ENCODE assay signal across 19 mouse cellular contexts in the genomic region with DNA sequence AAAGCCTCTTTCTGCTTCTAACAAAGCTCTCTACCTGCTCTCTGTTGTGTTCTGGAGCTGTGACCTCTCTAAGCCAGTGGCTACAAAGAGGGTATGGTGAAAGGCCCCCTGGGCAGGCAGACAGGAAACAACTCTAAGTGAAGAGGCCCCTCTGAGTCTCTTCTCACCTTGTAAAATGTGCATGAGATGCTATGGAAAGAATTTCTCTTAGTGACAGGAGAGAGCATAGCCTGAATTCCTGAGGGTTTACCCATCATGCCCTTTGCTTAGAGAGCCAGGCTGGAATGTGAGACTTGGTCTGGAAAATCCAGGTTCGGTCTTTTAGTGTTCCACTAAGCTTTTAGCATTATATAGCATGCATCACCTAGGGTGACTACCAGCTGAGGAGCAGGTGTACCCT.
"Had no signal": no experiment of that assay in that cellular context is flagged by ENCODE, and none has a peak within 500 bp of the region (broad histone marks: within the 10 kb centered on the region; RNA-seq: fewer than 3 reads in every experiment).

No protein-coding gene starts in this region.

- H3K4me3 ChIP-seq: layer of hippocampus, adult 2 months; left cerebral cortex, adult 2 months; limb, embryonic 12.5 days; liver, embryonic 13.5 days; megakaryocyte, embryonic 14.5 days; midbrain, embryonic 10.5 days; midbrain, embryonic 13.5 days; myocyte; neural tube, embryonic 13.5 days; stomach, embryonic 15.5 days had no signal

- H3K4me1 ChIP-seq: liver, embryonic 13.5 days; megakaryocyte, embryonic 14.5 days; stomach, embryonic 15.5 days had no signal

- ATAC-seq: midbrain, embryonic 13.5 days; midbrain, embryonic 16.5 days had no signal

- H3K4me2 ChIP-seq: limb, embryonic 12.5 days; liver, embryonic 13.5 days; midbrain, embryonic 13.5 days; neural tube, embryonic 13.5 days; stomach, embryonic 15.5 days had no signal

- H3K27ac ChIP-seq: layer of hippocampus, adult 2 months; left cerebral cortex, adult 2 months; limb, embryonic 12.5 days; liver, embryonic 13.5 days; midbrain, embryonic 10.5 days; midbrain, embryonic 13.5 days; neural tube, embryonic 13.5 days; stomach, embryonic 15.5 days had no signal

- H3K9ac ChIP-seq: limb, embryonic 12.5 days; liver, embryonic 13.5 days; midbrain, embryonic 13.5 days; neural tube, embryonic 13.5 days; stomach, embryonic 15.5 days had no signal

- H3K9me3 ChIP-seq: limb, embryonic 12.5 days; liver, embryonic 13.5 days; megakaryocyte, embryonic 14.5 days; midbrain, embryonic 10.5 days; midbrain, embryonic 13.5 days; neural tube, embryonic 13.5 days; stomach, embryonic 15.5 days had no signal

- H3K27me3 ChIP-seq: liver, embryonic 13.5 days; midbrain, embryonic 13.5 days; neural tube, embryonic 13.5 days; stomach, embryonic 15.5 days had no signal

- DNase-seq: kidney, adult 9 months; kidney, postnatal 14 days; layer of hippocampus, adult 9-11 months; liver, embryonic 13.5 days; lung, adult 2 months; retina, postnatal 1 day; right cerebral cortex, postnatal 25 days; spleen, adult 18-20 months; thymus, postnatal 25 days had no signal

- H3K36me3 ChIP-seq: limb, embryonic 12.5 days; liver, embryonic 13.5 days; midbrain, embryonic 10.5 days; midbrain, embryonic 13.5 days; neural tube, embryonic 13.5 days; stomach, embryonic 15.5 days had no signal
